ENCODE assay signal across 8 mouse cellular contexts in genomic region chr11:50026521-50027090, GRCm38 (mm10). TPM values are rescaled to one million over a fixed set of nuclear protein-coding genes. Genes with fewer than 3 reads are reported as not detected.
DNase-seq lines count a peak whose midpoint lies in the region; ATAC-seq and TF ChIP-seq lines count a peak whose summit lies in the region.

No protein-coding gene starts in this region.

- peaks cover 11% of the 10 kb centered on the region for H3K27me3 ChIP-seq in heart, embryonic 13.5 days (replicated peaks)
- H3K27me3 ChIP-seq in liver, embryonic 14.5 days (ENCODE audit: control insufficient read depth, insufficient read depth, low read length): peaks cover 4% of the 10 kb centered on the region; the same call in 1 of the 2 replicates
- H3K27me3 ChIP-seq in neural tube, embryonic 15.5 days (replicated peaks): no peaks in the 10 kb centered on the region

- peak overlapping the region; percentile 92 for H3K27ac ChIP-seq in left cerebral cortex, adult 2 months
- H3K27ac ChIP-seq in heart, embryonic 13.5 days (replicated peaks): no peak overlapping the region
- no peak overlapping the region for H3K27ac ChIP-seq in liver, embryonic 14.5 days
- peak overlapping the region; percentile 99; the same call in 1 of the 2 replicates for H3K27ac ChIP-seq in neural tube, embryonic 15.5 days (replicated peaks)

- 51% methylated on average over 3 of the region's 3 CpGs for whole genome bisulfite sequencing in heart, embryonic 13.5 days
- 15% methylated on average over 3 of the region's 3 CpGs for WGBS in liver, embryonic 14.5 days (ENCODE audit: insufficient replicate concordance)
- 20% methylated on average over 3 of the region's 3 CpGs for WGBS in neural tube, embryonic 15.5 days

- no peaks in the 10 kb centered on the region for H3K36me3 ChIP-seq in heart, embryonic 13.5 days
- H3K36me3 ChIP-seq in liver, embryonic 14.5 days (replicated peaks; ENCODE audit: control insufficient read depth, insufficient read depth, low read depth): no peaks in the 10 kb centered on the region
- no peaks in the 10 kb centered on the region for H3K36me3 ChIP-seq in neural tube, embryonic 15.5 days

- peak overlapping the region; percentile 90 for H3K4me2 ChIP-seq in heart, embryonic 13.5 days
- peak overlapping the region; percentile 98 for H3K4me2 ChIP-seq in liver, embryonic 14.5 days (ENCODE audit: low read depth)
- H3K4me2 ChIP-seq in neural tube, embryonic 15.5 days: peak overlapping the region; percentile 64

- intact Hi-C loops in left cerebral cortex, adult 2 months (cut with DNase I): loop anchor here (5.0 kb wide), 1 partner anchor 61 kb away; no protein-coding TSS in a partner anchor
- intact Hi-C loops in left cerebral cortex, postnatal 10 days (cut with DNase I): loop anchor here (5.0 kb wide), 1 partner anchor 81 kb away; no protein-coding TSS in a partner anchor

- peaks cover 42% of the 10 kb centered on the region for H3K4me1 ChIP-seq in heart, embryonic 13.5 days
- peaks cover 0 to 10% of the 10 kb centered on the region in 2 experiments; a peak in 3 of 4 replicates for H3K4me1 ChIP-seq in liver, embryonic 14.5 days (replicated peaks; ENCODE audit: control insufficient read depth in 2 of 2, insufficient read depth in 2 of 2, low read length in 1 of 2)
- H3K4me1 ChIP-seq in neural tube, embryonic 15.5 days: peaks cover 39% of the 10 kb centered on the region

- TF ChIP-seq EP300 in liver, embryonic 14.5 days (IDR thresholded peaks at IDR 0.05; ENCODE audit: low read depth): no peak

- H3K9ac ChIP-seq in heart, embryonic 13.5 days: peak overlapping the region; percentile 98
- no peak overlapping the region for H3K9ac ChIP-seq in liver, embryonic 14.5 days (replicated peaks)
- H3K9ac ChIP-seq in neural tube, embryonic 15.5 days (replicated peaks): peak overlapping the region; percentile 100

- no peak for ATAC-seq in heart, embryonic 13.5 days (ENCODE audit: extremely low read depth, insufficient number of reproducible peaks, low FRiP score, low TSS enrichment)
- ATAC-seq in liver, embryonic 14.5 days (ENCODE audit: insufficient read depth): no peak
- ATAC-seq in neural tube, embryonic 15.5 days (ENCODE audit: low FRiP score): no peak

- peak overlapping the region; percentile 88 for H3K4me3 ChIP-seq in left cerebral cortex, adult 2 months
- peak overlapping the region; percentile 93 for H3K4me3 ChIP-seq in heart, embryonic 13.5 days
- H3K4me3 ChIP-seq in liver, embryonic 14.5 days (ENCODE audit: insufficient read depth in 1 of 2, low read depth in 2 of 2, low read length in 2 of 2): peak overlapping the region in 1 of 2 experiments; percentile 85; a peak in 2 of 4 replicates
- H3K4me3 ChIP-seq in neural tube, embryonic 15.5 days (replicated peaks): peak overlapping the region; percentile 79

- TF ChIP-seq CTCF in left cerebral cortex, adult 2 months (IDR thresholded peaks at IDR 0.05): no peak
- no peak for TF ChIP-seq CTCF in liver, embryonic 14.5 days (IDR thresholded peaks at IDR 0.05; ENCODE audit: low read depth)

- H3K9me3 ChIP-seq in heart, embryonic 13.5 days: no peaks in the 10 kb centered on the region
- H3K9me3 ChIP-seq in liver, embryonic 14.5 days (ENCODE audit: control insufficient read depth, low read length): no peaks in the 10 kb centered on the region
- no peaks in the 10 kb centered on the region for H3K9me3 ChIP-seq in neural tube, embryonic 15.5 days (replicated peaks)

- DNase-seq in left cerebral cortex, adult 2 months (ENCODE audit: extremely low spot score in 1 of 2, low spot score in 2 of 2): no peak
- no peak for DNase-seq in left cerebral cortex, postnatal 10 days (ENCODE audit: extremely low spot score in 1 of 2, low spot score in 2 of 2)
- DNase-seq in liver, embryonic 14.5 days (ENCODE audit: low read depth in 3 of 3, low spot score in 3 of 3): no peak
- no peak for DNase-seq in cerebellum, adult 18-20 months
- no peak for DNase-seq in testis, postnatal 10 days (ENCODE audit: low spot score)
- no peak for DNase-seq in testis, postnatal 14 days (ENCODE audit: low spot score)

RNA-seq across cellular contexts. Expression of gene Rnf130, which starts 1.5 kb away (rescaled TPM):
- total RNA-seq in left cerebral cortex, adult 2 months (2021): 10 to 100 TPM; 91.9 to 95.4 TPM
- total RNA-seq in left cerebral cortex, postnatal 10 days (2021): 100 to 1,000 TPM in 1 of 2 experiments, 10 to 100 TPM in 1; 98.2 to 106 TPM
- polyA plus RNA-seq in heart, embryonic 13.5 days (2015; fragmentation: Nextera tagmentation; extraction: Ambion mirVana): 25.7 and 29.6 TPM in 2 replicates
- 11.2 and 16.0 TPM in 2 replicates for polyA plus RNA-seq in liver, embryonic 14.5 days (2012; rRNA removed)
- 36.3 and 36.4 TPM in 2 replicates for polyA plus RNA-seq in liver, embryonic 14.5 days (2014; fragmentation: Nextera tagmentation; extraction: Ambion mirVana)
- polyA plus RNA-seq in neural tube, embryonic 15.5 days (2015; fragmentation: Nextera tagmentation; extraction: Ambion mirVana): 56.8 and 58.5 TPM in 2 replicates

Comparison
In these comparisons a context has a peak if more than half of its experiments do, and no peak if none do; other contexts are left out.
1. H3K27ac ChIP-seq: peak in left cerebral cortex, adult 2 months (single experiment) and neural tube, embryonic 15.5 days (single experiment); none in heart, embryonic 13.5 days (single experiment) and liver, embryonic 14.5 days (single experiment).
2. Peak in every context shown above with its lines, with median percentiles within 50 percentile points of each other: H3K4me2 ChIP-seq.